Mouse (Mus musculus): ENCODE measurements at regions not wholly inside any gene's neighbourhood (a gene's known extent, or its start where the extent isn't known, plus 50 kb on each side); places are given as distances from the start of the nearest gene placed in this dataset.

DNA sequence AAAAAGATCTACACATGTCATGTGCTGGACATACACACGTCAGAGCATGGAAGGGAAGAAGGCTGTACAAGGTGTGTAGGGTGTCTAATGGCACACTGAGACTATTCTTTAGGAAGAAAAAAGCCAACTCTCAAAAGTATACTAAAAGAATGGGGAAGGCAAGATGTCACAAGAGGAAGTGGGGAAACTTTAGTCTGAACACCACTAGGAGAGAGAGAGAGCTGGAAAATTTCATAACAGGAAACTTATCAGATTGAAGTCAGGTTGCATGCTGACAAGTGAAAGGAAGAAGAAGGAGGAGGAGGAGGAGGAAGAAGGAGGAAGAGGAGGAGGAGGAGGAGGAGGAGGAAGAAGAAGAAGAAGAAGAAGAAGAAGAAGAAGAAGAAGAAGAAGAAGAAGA lies 52.3 kb upstream of the Ldah start:
- DNase-seq (ENCODE audit: extremely low spot score, low read depth, low spot score), result no peak

Data from hindlimb bud, embryonic 11.5 days (tissue).